Mouse (Mus musculus): ENCODE results near the gene Faf1. TPM values are rescaled to one million over a fixed set of nuclear protein-coding genes. Genes with fewer than 3 reads are reported as not detected.
A peak's percentile ranks its signal among the peaks of the same experiment; 100 is the strongest.

The Faf1 gene
- polyA plus RNA-seq, 1 experiment from 2014 or later, result 16.5 TPM

DNA sequence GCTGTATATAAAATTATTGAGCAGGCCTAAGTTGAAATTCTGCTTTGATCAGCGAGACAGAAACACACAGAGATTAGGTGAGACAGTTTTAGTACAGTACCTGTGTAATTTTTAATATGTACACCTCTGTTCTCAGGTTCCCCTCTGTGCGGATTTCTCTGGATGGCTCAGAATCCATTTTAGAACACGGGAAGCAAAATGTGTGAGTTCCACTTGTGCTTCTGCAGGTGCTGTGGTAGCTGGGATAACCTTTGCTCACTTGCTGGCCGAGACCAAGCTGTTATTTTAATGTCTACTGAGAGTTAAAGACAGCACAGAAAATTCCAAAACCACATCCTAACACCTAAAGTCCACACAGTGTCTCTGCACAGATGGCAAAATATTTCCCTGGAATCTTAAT lies 20.1 kb upstream of the Faf1 start:
- Histone ChIP-seq H3K4me2 (no peak overlapping the region), H3K4me1 (replicated peaks) (peaks cover 14% of the 10 kb centered on the region), H3K27ac (no peak overlapping the region), H3K9me3 (replicated peaks) (no peaks in the 10 kb centered on the region), H3K27me3 (peaks cover 71% of the 10 kb centered on the region), H3K9ac (no peak overlapping the region), H3K4me3 (replicated peaks) (no peak overlapping the region), H3K36me3 (peaks cover 3% of the 10 kb centered on the region)
- 16% methylated on average over 4 of the region's 4 CpGs for WGBS (ENCODE audit: insufficient replicate concordance)
- no peak for ATAC-seq (ENCODE audit: low read depth)
- no peak for DNase-seq

- no peak overlapping the region for H3K27ac ChIP-seq
- H3K4me3 ChIP-seq (replicated peaks), result peak overlapping the region; percentile 46
- peak overlapping the region; percentile 65 for H3K4me2 ChIP-seq
- 0 out of 2 replicates have a peak overlapping the region, but pooled peaks have one; percentile 22 for H3K9ac ChIP-seq
- ATAC-seq (ENCODE audit: low read depth), result peak; percentile 31; the same call in 1 of the 2 replicates
- H3K36me3 ChIP-seq, result peaks cover 4% of the 10 kb centered on the region
- DNase-seq, result no peak
- H3K9me3 ChIP-seq (replicated peaks), result no peaks in the 10 kb centered on the region
- peaks cover 75% of the 10 kb centered on the region for H3K27me3 ChIP-seq
- H3K4me1 ChIP-seq (replicated peaks), result peaks cover 14% of the 10 kb centered on the region
- WGBS (ENCODE audit: insufficient replicate concordance), result under 1% methylated on average over 53 of the region's 53 CpGs
Measured at GRCm38 (mm10) chr4:109657021-109657850, 19.2 kb upstream of the Faf1 start.

DNA sequence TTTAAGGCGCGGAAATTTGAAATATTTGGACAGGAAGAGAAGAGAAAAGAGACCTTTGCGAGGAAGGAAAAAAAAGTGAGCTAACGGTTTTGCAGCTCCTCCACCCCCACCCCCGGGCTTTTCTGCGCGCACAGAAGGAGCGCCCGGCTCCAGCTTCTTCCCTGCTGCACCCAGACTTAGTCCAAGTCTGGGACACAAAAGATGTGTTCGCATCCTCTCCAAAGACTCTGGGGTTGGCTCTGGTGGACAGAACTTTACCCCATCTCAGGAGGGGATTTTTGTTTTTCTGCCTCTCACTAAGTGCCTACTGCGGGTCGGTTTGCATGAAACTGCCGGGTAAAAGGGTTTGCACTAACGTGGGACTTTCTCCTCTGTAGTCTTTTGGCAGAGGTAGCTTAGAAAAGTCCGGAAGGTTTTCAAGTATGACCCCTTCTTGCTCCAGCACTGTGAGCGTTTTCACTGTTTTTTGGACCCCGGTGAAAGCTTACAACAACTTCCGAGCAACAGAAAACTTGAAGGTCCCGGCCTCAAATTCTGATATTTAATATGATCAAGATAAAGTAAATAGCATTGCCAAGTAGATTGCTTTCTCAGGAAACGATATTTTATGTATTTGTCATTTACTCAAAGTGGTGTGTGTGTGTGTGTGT lies 18.4 kb upstream of the Faf1 start:
- no peaks in the 10 kb centered on the region for H3K9me3 ChIP-seq (replicated peaks)
- peaks cover 4% of the 10 kb centered on the region for H3K36me3 ChIP-seq
- ATAC-seq (ENCODE audit: low read depth) (no peak), DNase-seq (no peak)
- H3K4me2 ChIP-seq, result peak overlapping the region; percentile 65
- 3% methylated on average over 20 of the region's 20 CpGs for WGBS (ENCODE audit: insufficient replicate concordance)
- no peak overlapping the region for H3K27ac ChIP-seq
- peaks cover 14% of the 10 kb centered on the region for H3K4me1 ChIP-seq (replicated peaks)
- peaks cover 78% of the 10 kb centered on the region for H3K27me3 ChIP-seq
- no peak overlapping the region for H3K9ac ChIP-seq
- peak overlapping the region; percentile 46 for H3K4me3 ChIP-seq (replicated peaks)

- no peak overlapping the region for H3K9ac ChIP-seq
- no peak overlapping the region for H3K27ac ChIP-seq
- peaks cover 4% of the 10 kb centered on the region for H3K36me3 ChIP-seq
- WGBS (ENCODE audit: insufficient replicate concordance), result 7% methylated on average over 8 of the region's 8 CpGs
- DNase-seq, result no peak
- ATAC-seq (ENCODE audit: low read depth), result no peak
- no peak overlapping the region for H3K4me3 ChIP-seq (replicated peaks)
- peaks cover 16% of the 10 kb centered on the region for H3K4me1 ChIP-seq (replicated peaks)
- H3K4me2 ChIP-seq, result no peak overlapping the region
- no peaks in the 10 kb centered on the region for H3K9me3 ChIP-seq (replicated peaks)
- H3K27me3 ChIP-seq, result peaks cover 78% of the 10 kb centered on the region
Measured at GRCm38 (mm10) chr4:109658826-109659225, 17.6 kb upstream of the Faf1 start.

DNA sequence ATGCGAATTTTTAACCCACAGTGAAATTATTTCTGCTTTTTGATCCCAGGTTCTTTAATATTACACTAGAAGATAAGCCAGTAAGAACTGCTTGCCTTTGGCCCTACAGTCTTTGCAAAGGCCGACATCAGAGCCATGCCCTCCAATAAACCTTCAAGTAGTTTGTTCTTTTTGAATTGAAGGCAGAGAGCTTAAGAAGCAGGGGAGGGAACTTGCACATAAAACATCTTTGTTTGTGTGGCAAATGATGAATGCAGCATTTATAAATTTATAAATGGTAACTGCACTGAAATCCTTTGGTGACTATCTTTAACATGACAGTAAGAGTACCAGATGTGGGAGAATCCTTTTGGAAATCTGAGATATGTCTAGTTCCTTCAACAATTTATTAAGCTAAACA lies 16.8 kb upstream of the Faf1 start:
- ATAC-seq (ENCODE audit: low read depth) (no peak), DNase-seq (no peak)
- peaks cover 22% of the 10 kb centered on the region for H3K4me1 ChIP-seq (replicated peaks)
- no peak overlapping the region for H3K9ac ChIP-seq
- H3K9me3 ChIP-seq (replicated peaks), result no peaks in the 10 kb centered on the region
- peaks cover 4% of the 10 kb centered on the region for H3K36me3 ChIP-seq
- no peak overlapping the region for H3K4me2 ChIP-seq
- WGBS (ENCODE audit: insufficient replicate concordance), result 19% methylated on average over 2 of the region's 2 CpGs
- peaks cover 81% of the 10 kb centered on the region for H3K27me3 ChIP-seq
- no peak overlapping the region for H3K4me3 ChIP-seq (replicated peaks)
- no peak overlapping the region for H3K27ac ChIP-seq

DNA sequence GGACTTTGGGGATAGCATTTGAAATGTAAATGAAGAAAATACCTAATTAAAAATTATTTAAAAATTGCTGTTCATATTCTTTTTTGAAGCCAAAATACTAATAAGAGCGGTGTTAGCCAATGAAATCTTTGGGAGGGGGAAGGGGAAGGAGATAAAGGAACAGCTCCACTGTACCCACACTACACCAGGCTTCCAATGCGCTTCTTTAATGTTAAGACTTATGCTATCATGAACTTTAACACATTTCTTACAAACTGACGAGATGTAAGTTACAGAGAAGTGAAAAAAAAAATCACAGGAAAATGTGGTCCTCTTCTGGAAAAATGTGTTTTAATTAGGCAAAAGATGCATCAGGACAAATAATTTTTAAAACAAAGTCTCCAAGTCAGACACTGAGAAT lies 15.8 kb upstream of the Faf1 start:
- no peak for ATAC-seq (ENCODE audit: low read depth)
- Histone ChIP-seq H3K36me3 (peaks cover 4% of the 10 kb centered on the region), H3K9me3 (replicated peaks) (no peaks in the 10 kb centered on the region), H3K27me3 (peaks cover 78% of the 10 kb centered on the region), H3K9ac (no peak overlapping the region), H3K4me3 (replicated peaks) (no peak overlapping the region), H3K4me2 (no peak overlapping the region), H3K27ac (no peak overlapping the region), H3K4me1 (replicated peaks) (peaks cover 27% of the 10 kb centered on the region)
- no peak for DNase-seq
- WGBS (ENCODE audit: insufficient replicate concordance), result 14% methylated on average over 3 of the region's 3 CpGs

- H3K36me3 ChIP-seq, result peaks cover 4% of the 10 kb centered on the region
- no peaks in the 10 kb centered on the region for H3K9me3 ChIP-seq (replicated peaks)
- ATAC-seq (ENCODE audit: low read depth) (no peak), DNase-seq (no peak)
- no peak overlapping the region for H3K4me3 ChIP-seq (replicated peaks)
- 10% methylated on average over 5 of the region's 5 CpGs for WGBS (ENCODE audit: insufficient replicate concordance)
- no peak overlapping the region for H3K27ac ChIP-seq
- no peak overlapping the region for H3K4me2 ChIP-seq
- no peak overlapping the region for H3K9ac ChIP-seq
- peaks cover 27% of the 10 kb centered on the region for H3K4me1 ChIP-seq (replicated peaks)
- peaks cover 72% of the 10 kb centered on the region for H3K27me3 ChIP-seq
Measured at GRCm38 (mm10) chr4:109661183-109661582, 15.2 kb upstream of the Faf1 start.

- no peak for ATAC-seq (ENCODE audit: low read depth)
- H3K36me3 ChIP-seq, result peaks cover 4% of the 10 kb centered on the region
- 0 out of 2 replicates have a peak overlapping the region, but pooled peaks have one; percentile 7 for H3K4me3 ChIP-seq (replicated peaks)
- no peak overlapping the region for H3K4me2 ChIP-seq
- H3K27ac ChIP-seq, result no peak overlapping the region
- no peaks in the 10 kb centered on the region for H3K9me3 ChIP-seq (replicated peaks)
- peaks cover 23% of the 10 kb centered on the region for H3K4me1 ChIP-seq (replicated peaks)
- WGBS (ENCODE audit: insufficient replicate concordance), result 19% methylated on average over 5 of the region's 5 CpGs
- H3K27me3 ChIP-seq, result peaks cover 62% of the 10 kb centered on the region
- no peak overlapping the region for H3K9ac ChIP-seq
- no peak for DNase-seq
Measured at GRCm38 (mm10) chr4:109662271-109662670, 14.1 kb upstream of the Faf1 start.

DNA sequence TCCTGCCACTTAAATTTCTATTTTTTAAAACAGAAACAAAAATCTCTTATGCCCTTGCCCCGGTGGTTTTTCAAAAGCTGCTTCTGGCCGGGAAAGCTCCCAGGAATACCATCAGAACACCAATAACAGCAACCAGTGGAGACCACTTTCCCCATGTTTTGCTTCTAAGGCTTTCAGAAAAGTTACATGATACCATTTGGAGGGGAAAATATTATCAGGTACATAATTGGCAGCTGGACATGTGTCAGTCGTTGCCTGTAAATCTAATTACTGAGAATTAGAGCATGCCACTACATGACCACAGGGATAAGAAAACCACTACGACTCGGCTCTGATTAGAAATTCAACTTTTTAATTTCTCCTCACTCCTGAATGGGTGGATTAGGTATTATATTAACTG lies 12.3 kb upstream of the Faf1 start:
- DNase-seq (no peak), ATAC-seq (ENCODE audit: low read depth) (no peak)
- peak overlapping the region; percentile 94 for H3K4me2 ChIP-seq
- peaks cover 43% of the 10 kb centered on the region for H3K27me3 ChIP-seq
- peak overlapping the region; percentile 98 for H3K4me3 ChIP-seq (replicated peaks)
- H3K4me1 ChIP-seq (replicated peaks), result peaks cover 24% of the 10 kb centered on the region
- no peak overlapping the region for H3K27ac ChIP-seq
- H3K9me3 ChIP-seq (replicated peaks), result no peaks in the 10 kb centered on the region
- peak overlapping the region; percentile 98 for H3K9ac ChIP-seq
- H3K36me3 ChIP-seq, result peaks cover 4% of the 10 kb centered on the region
- 12% methylated on average over 5 of the region's 5 CpGs for WGBS (ENCODE audit: insufficient replicate concordance)

- Histone ChIP-seq H3K9me3 (replicated peaks) (no peaks in the 10 kb centered on the region), H3K27me3 (peaks cover 33% of the 10 kb centered on the region), H3K27ac (peak overlapping the region; percentile 95), H3K4me3 (replicated peaks) (peak overlapping the region; percentile 98), H3K9ac (peak overlapping the region; percentile 98), H3K4me1 (replicated peaks) (peaks cover 24% of the 10 kb centered on the region), H3K36me3 (peaks cover 4% of the 10 kb centered on the region), H3K4me2 (peak overlapping the region; percentile 94)
- WGBS (ENCODE audit: insufficient replicate concordance), result 1% methylated on average over 40 of the region's 49 CpGs
- DNase-seq (peak; percentile 57), ATAC-seq (ENCODE audit: low read depth) (peak; percentile 57)
Measured at GRCm38 (mm10) chr4:109665101-109665981, 11.0 kb upstream of the Faf1 start.

GRCm38 (mm10) chr4:109665982-109666460 lies 10.4 kb upstream of the Faf1 start:
- H3K4me1 ChIP-seq (replicated peaks), result peaks cover 24% of the 10 kb centered on the region
- H3K4me3 ChIP-seq (replicated peaks), result peak overlapping the region; percentile 98
- ATAC-seq (ENCODE audit: low read depth) (peak; percentile 42), DNase-seq (peak; percentile 55)
- H3K36me3 ChIP-seq, result peaks cover 4% of the 10 kb centered on the region
- H3K27me3 ChIP-seq, result peaks cover 28% of the 10 kb centered on the region
- H3K27ac ChIP-seq, result peak overlapping the region; percentile 95
- H3K9ac ChIP-seq, result peak overlapping the region; percentile 98
- peak overlapping the region; percentile 94 for H3K4me2 ChIP-seq
- WGBS (ENCODE audit: insufficient replicate concordance), result 0% methylated on average over 40 of the region's 49 CpGs
- H3K9me3 ChIP-seq (replicated peaks), result no peaks in the 10 kb centered on the region
